Mouse (Mus musculus) embryonic facial prominence, embryonic 15.5 days (tissue): Measurements from ENCODE around the gene Dnase2b. TPM values are rescaled to one million over a fixed set of nuclear protein-coding genes. Genes with fewer than 3 reads are reported as not detected.

ENCODE experiments used
- ATAC-seq: fragments of 200-750 bp; cut with Nextera tagmentation; 2 replicates; pipeline ENCODE4 v1.8.0; 2017; ENCODE audit warnings: low read depth, moderate TSS enrichment; ENCODE audit not compliant: insufficient number of reproducible peaks, low FRiP score, low TSS enrichment
- H3K27ac ChIP-seq: fragments of 300-500 bp; sonication (generic); replicated peaks from 2 replicates; pipeline ENCODE4 v1.5.1; 2015; ENCODE audit warnings: mild to moderate bottlenecking, inconsistent platforms
- H3K27me3 ChIP-seq: fragments of 300-500 bp; sonication (generic); 2 replicates; pipeline ENCODE4 v1.6.1; 2015; ENCODE audit warnings: inconsistent platforms
- H3K36me3 ChIP-seq: fragments of 300-500 bp; sonication (generic); 2 replicates; pipeline ENCODE4 v1.6.1; 2015; ENCODE audit warnings: mild to moderate bottlenecking, inconsistent platforms
- H3K4me1 ChIP-seq: fragments of 300-500 bp; sonication (generic); 2 replicates; pipeline ENCODE4 v1.6.1; 2015; ENCODE audit warnings: inconsistent platforms
- H3K4me2 ChIP-seq: fragments of 300-500 bp; sonication (generic); replicated peaks from 2 replicates; pipeline ENCODE4 v1.6.1; 2015; ENCODE audit warnings: mild to moderate bottlenecking, inconsistent platforms
- H3K4me3 ChIP-seq: fragments of 300-500 bp; sonication (generic); replicated peaks from 2 replicates; pipeline ENCODE4 v1.5.1; 2015; ENCODE audit warnings: mild to moderate bottlenecking, inconsistent platforms
- H3K9ac ChIP-seq: fragments of 300-500 bp; sonication (generic); 2 replicates; pipeline ENCODE4 v1.6.1; 2015; ENCODE audit warnings: inconsistent platforms
- H3K9me3 ChIP-seq: fragments of 300-500 bp; sonication (generic); replicated peaks from 2 replicates; pipeline ENCODE4 v1.6.1; 2016; ENCODE audit warnings: inconsistent platforms
- WGBS: fragments of 180-500 bp; shearing (Covaris S2); methylation state at CpG from one replicate; pipeline ENCODE4 v1.1.7; 2015; 5-methylcytosine and 5-hydroxymethylcytosine counted together
- polyA plus RNA-seq: library from polyadenylated mRNA; unstranded; fragments of >200 nt; fragmentation: Nextera tagmentation; extraction: Ambion mirVana; gene quantifications from 2 replicates; pipeline ENCODE4 v1.2.1, GENCODE M21; 2015

Dnase2b gene
- polyA plus RNA-seq, 1 experiment from 2014 or later: 0.48 TPM

GRCm38 (mm10) chr3:146591159-146591558, 24.2 kb downstream of the Dnase2b start:
- Histone ChIP-seq H3K36me3 (no peaks in the 10 kb centered on the region), H3K4me1 (no peaks in the 10 kb centered on the region), H3K4me3 (no peak overlapping the region), H3K4me2 (no peak overlapping the region), H3K27ac (no peak overlapping the region), H3K27me3 (no peaks in the 10 kb centered on the region), H3K9me3 (no peaks in the 10 kb centered on the region), H3K9ac (no peak overlapping the region)
- no peak for ATAC-seq
- WGBS: 80% methylated on average over 7 of the region's 7 CpGs

- Histone ChIP-seq H3K27me3 (no peaks in the 10 kb centered on the region), H3K9ac (no peak overlapping the region), H3K4me2 (no peak overlapping the region), H3K9me3 (no peaks in the 10 kb centered on the region), H3K27ac (no peak overlapping the region), H3K4me1 (no peaks in the 10 kb centered on the region), H3K36me3 (no peaks in the 10 kb centered on the region), H3K4me3 (no peak overlapping the region)
- ATAC-seq: no peak
- 66% methylated on average over 6 of the region's 6 CpGs for WGBS
These were observed 25.9 kb downstream of the Dnase2b start for GRCm38 (mm10) chr3:146589523-146589922.

- no peak for ATAC-seq
- H3K4me3 ChIP-seq: no peak overlapping the region
- 91% methylated on average over 14 of the region's 14 CpGs for WGBS
- no peaks in the 10 kb centered on the region for H3K27me3 ChIP-seq
- no peaks in the 10 kb centered on the region for H3K4me1 ChIP-seq
- H3K27ac ChIP-seq: no peak overlapping the region
- H3K9me3 ChIP-seq: no peaks in the 10 kb centered on the region
- no peaks in the 10 kb centered on the region for H3K36me3 ChIP-seq
- no peak overlapping the region for H3K9ac ChIP-seq
- H3K4me2 ChIP-seq: no peak overlapping the region
These were observed 28.8 kb downstream of the Dnase2b start for GRCm38 (mm10) chr3:146586616-146587015.

DNA sequence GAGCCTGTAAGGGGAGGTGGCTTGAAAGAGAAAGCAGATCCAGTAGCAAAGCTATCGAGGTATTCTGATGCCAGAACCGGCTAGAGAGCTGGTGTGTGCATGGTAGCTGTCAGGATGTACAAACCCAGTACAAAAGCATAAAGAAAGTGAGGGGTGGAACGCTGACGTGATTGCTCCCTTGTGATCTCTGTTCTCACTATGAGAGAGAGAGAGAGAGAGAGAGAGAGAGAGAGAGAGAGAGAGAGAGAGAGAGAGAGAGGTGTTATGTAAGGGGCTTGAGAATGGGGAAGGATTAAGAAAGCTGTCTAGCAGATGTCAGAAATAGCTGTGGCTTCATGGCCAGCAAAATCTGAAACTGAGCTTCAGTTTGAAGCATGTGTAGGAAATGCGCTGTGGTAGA, 31.5 kb downstream of the Dnase2b start:
- Histone ChIP-seq H3K27me3 (no peaks in the 10 kb centered on the region), H3K4me1 (no peaks in the 10 kb centered on the region), H3K4me3 (0 out of 2 replicates have a peak overlapping the region, but pooled peaks have one; percentile 4), H3K36me3 (no peaks in the 10 kb centered on the region), H3K4me2 (peak overlapping the region; percentile 19; the same call in 1 of the 2 replicates), H3K27ac (no peak overlapping the region; the same call in 1 of the 2 replicates), H3K9me3 (no peaks in the 10 kb centered on the region), H3K9ac (no peak overlapping the region)
- no peak for ATAC-seq
- WGBS: 43% methylated on average over 5 of the region's 5 CpGs

DNA sequence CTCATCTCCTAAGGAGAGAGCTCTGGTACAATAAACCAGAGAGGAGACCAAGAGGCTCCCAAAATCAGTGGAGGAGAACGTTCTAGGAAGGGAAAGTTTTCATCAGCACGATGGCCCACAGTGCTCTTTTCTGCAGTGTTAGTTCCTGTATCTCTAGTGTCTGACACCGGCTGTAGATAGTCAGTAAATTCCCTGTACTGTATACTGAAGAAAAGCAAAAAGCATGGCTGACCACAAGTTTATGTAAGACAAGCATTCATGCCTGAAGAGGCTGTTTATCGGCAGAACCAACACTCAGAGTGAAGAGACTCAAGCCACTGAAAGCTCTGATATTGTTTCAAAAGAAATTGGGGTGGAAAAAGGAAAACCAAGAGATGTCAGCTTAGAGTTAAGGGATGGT, 31.9 kb downstream of the Dnase2b start:
- Histone ChIP-seq H3K4me2 (no peak overlapping the region), H3K36me3 (no peaks in the 10 kb centered on the region), H3K4me1 (no peaks in the 10 kb centered on the region), H3K27me3 (no peaks in the 10 kb centered on the region), H3K27ac (no peak overlapping the region), H3K4me3 (0 out of 2 replicates have a peak overlapping the region, but pooled peaks have one; percentile 4), H3K9ac (no peak overlapping the region), H3K9me3 (no peaks in the 10 kb centered on the region)
- 73% methylated on average over 4 of the region's 4 CpGs for WGBS
- no peak for ATAC-seq

- Histone ChIP-seq H3K9me3 (no peaks in the 10 kb centered on the region), H3K4me1 (no peaks in the 10 kb centered on the region), H3K36me3 (no peaks in the 10 kb centered on the region), H3K4me3 (no peak overlapping the region), H3K9ac (no peak overlapping the region), H3K27me3 (no peaks in the 10 kb centered on the region), H3K4me2 (no peak overlapping the region), H3K27ac (no peak overlapping the region)
- ATAC-seq: no peak
- WGBS: 89% methylated on average over 3 of the region's 3 CpGs
These were observed 35.2 kb downstream of the Dnase2b start for GRCm38 (mm10) chr3:146580039-146580729.

GRCm38 (mm10) chr3:146577591-146577990, 37.8 kb downstream of the Dnase2b start:
- no peak for ATAC-seq
- no peaks in the 10 kb centered on the region for H3K4me1 ChIP-seq
- WGBS: 58% methylated on average over 2 of the region's 2 CpGs

DNA sequence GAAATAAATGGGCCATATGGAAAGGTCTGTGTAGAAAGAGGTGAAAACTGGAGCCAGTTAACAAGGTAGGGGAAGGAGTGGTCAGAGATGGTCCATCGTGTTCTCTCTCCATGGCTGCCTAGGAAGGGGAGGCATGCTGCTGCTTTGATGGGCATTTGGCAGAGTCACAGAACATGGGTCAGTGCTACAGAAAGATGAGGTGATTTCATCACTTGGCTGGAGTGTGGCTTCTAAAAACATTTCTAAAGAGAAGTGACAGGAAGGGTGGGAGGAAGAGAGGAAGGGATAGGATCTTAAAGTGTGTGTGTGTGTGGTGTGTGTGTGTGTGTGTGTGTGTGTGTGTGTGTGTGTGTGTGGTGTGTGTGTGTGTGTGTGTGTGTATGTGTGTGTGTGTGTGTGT, 44.1 kb downstream of the Dnase2b start:
- Histone ChIP-seq H3K4me1 (no peaks in the 10 kb centered on the region), H3K27me3 (no peaks in the 10 kb centered on the region), H3K4me2 (no peak overlapping the region), H3K9me3 (no peaks in the 10 kb centered on the region), H3K27ac (no peak overlapping the region), H3K9ac (no peak overlapping the region), H3K36me3 (no peaks in the 10 kb centered on the region), H3K4me3 (no peak overlapping the region)
- 76% methylated on average over 1 of the region's 1 CpGs for WGBS
- ATAC-seq: no peak

More at GRCm38 (mm10) chr3:146577591-146577990, 37.8 kb downstream of the Dnase2b start:
- Histone ChIP-seq H3K9ac (no peak overlapping the region), H3K4me2 (no peak overlapping the region), H3K27me3 (no peaks in the 10 kb centered on the region), H3K36me3 (no peaks in the 10 kb centered on the region), H3K27ac (no peak overlapping the region), H3K4me3 (no peak overlapping the region), H3K9me3 (no peaks in the 10 kb centered on the region)

DNA sequence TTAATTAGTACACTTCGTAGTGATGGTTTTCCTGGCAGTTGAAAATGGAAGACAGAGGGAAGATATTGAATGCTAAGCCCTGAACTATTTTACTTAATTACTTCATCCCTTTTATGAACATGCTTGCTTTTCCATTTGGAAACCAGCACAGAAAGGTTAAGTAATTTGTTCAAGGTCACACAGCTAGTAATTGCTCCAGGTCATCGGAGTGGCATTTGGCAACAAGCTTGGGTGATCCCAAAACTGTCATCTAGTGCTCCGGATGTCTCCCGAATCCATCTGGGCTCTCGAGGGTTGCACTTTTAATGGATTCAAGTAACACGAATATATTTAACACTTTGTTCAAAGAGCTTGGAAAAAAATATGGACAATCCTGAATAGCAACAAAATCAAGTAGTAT, 44.5 kb downstream of the Dnase2b start:
- no peaks in the 10 kb centered on the region for H3K27me3 ChIP-seq
- 77% methylated on average over 6 of the region's 6 CpGs for WGBS
- no peaks in the 10 kb centered on the region for H3K9me3 ChIP-seq
- no peak overlapping the region for H3K27ac ChIP-seq
- H3K4me1 ChIP-seq: no peaks in the 10 kb centered on the region
- no peak overlapping the region for H3K4me2 ChIP-seq
- no peak for ATAC-seq
- H3K36me3 ChIP-seq: no peaks in the 10 kb centered on the region
- no peak overlapping the region for H3K4me3 ChIP-seq
- H3K9ac ChIP-seq: no peak overlapping the region

- H3K27ac ChIP-seq: no peak within 1 kb of the TSS
- no peak within 1 kb of the TSS for H3K9ac ChIP-seq
- WGBS: 80% methylated on average over 10 of the region's 10 CpGs
- H3K9me3 ChIP-seq: no peaks in the 10 kb centered on the region
- ATAC-seq: no peak
- no peak within 1 kb of the TSS for H3K4me2 ChIP-seq
- H3K4me1 ChIP-seq: no peaks in the 10 kb centered on the region
- H3K36me3 ChIP-seq: no peaks in the 10 kb centered on the region
- H3K27me3 ChIP-seq: no peaks in the 10 kb centered on the region
- H3K4me3 ChIP-seq: no peak within 1 kb of the TSS
These were observed 45.1 kb downstream of the Dnase2b start, which contains the start of gene Uox for GRCm38 (mm10) chr3:146570148-146570782. Gene Uox (plus strand): TSS chr3:146570426.

GRCm38 (mm10) chr3:146569594-146569993, 45.8 kb downstream of the Dnase2b start:
- H3K36me3 ChIP-seq: no peaks in the 10 kb centered on the region
- 78% methylated on average over 3 of the region's 3 CpGs for WGBS
- no peaks in the 10 kb centered on the region for H3K9me3 ChIP-seq
- no peak overlapping the region for H3K4me3 ChIP-seq
- no peak overlapping the region for H3K27ac ChIP-seq
- ATAC-seq: no peak
- H3K9ac ChIP-seq: no peak overlapping the region
- H3K4me2 ChIP-seq: no peak overlapping the region
- no peaks in the 10 kb centered on the region for H3K4me1 ChIP-seq
- H3K27me3 ChIP-seq: no peaks in the 10 kb centered on the region
